Mouse (Mus musculus) embryonic fibroblast, embryonic 13.5 days (primary cell): ENCODE measurements around the gene Rab42. TPM values are rescaled to one million over a fixed set of nuclear protein-coding genes. Genes with fewer than 3 reads are reported as not detected.
A peak's percentile ranks its signal among the peaks of the same experiment; 100 is the strongest.
"Not testable (repeated sequence)": the region's sequence is repeated elsewhere in the genome, so short reads cannot be mapped to it uniquely, and the experiment has no call there.

Experiments
- H3K27ac ChIP-seq: 2 replicates; pipeline ENCODE4 v1.5.1; 2012; ENCODE audit warnings: low read length, control low read depth, inconsistent platforms; ENCODE audit not compliant: insufficient read depth
- H3K4me1 ChIP-seq: 2 replicates; pipeline ENCODE4 v1.6.1; 2011; ENCODE audit warnings: low read length; ENCODE audit not compliant: control insufficient read depth, insufficient read depth
- H3K4me3 ChIP-seq: 2 replicates; pipeline ENCODE4 v1.5.1; 2011; ENCODE audit warnings: mild to moderate bottlenecking, control low read depth, low read length; ENCODE audit not compliant: insufficient read depth
- CTCF ChIP-seq: IDR thresholded peaks from 2 replicates; pipeline ENCODE4 v1.5.1; 2011; ENCODE audit warnings: mild to moderate bottlenecking, control low read depth, low read length, moderate library complexity, borderline replicate concordance; ENCODE audit not compliant: insufficient read depth
- POLR2A ChIP-seq: IDR thresholded peaks from 2 replicates; pipeline ENCODE4 v1.6.1; 2011; ENCODE audit warnings: low read depth, mild to moderate bottlenecking, control low read depth, low read length, moderate library complexity
- polyA plus RNA-seq: library from polyadenylated mRNA; stranded (reverse); fragments of >200 nt; gene quantifications from 2 replicates; pipeline ENCODE4 v1.2.4, GENCODE M21; 2011; ENCODE audit warnings: low read depth; ENCODE audit not compliant: missing spikeins, insufficient read length

Gene Rab42
- polyA plus RNA-seq, 1 experiment: not detected

DNA sequence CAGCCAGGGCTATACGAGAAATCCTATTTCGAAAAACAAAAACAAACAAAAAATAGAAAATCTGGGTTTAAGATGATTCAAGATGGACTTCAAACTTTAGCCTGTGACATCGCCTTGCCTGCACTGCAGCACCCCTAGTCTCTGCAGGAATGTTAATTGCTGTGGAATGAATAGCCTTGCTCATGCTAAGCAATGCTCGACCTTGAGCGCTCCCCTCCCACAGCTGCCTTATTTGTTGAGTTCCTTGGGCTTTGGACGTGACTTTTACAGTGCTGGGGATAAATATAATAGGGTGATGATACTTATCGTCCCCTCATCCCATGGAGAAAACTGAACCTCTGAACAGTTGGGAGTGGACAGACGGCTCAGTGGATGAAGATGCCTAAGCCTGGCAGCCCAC, 12.5 kb upstream of the Rab42 start:
- TF ChIP-seq POLR2A: no peak
- no peak for TF ChIP-seq CTCF
- H3K27ac ChIP-seq: no peak overlapping the region
- no peaks in the 10 kb centered on the region for H3K4me1 ChIP-seq
- no peak overlapping the region for H3K4me3 ChIP-seq

DNA sequence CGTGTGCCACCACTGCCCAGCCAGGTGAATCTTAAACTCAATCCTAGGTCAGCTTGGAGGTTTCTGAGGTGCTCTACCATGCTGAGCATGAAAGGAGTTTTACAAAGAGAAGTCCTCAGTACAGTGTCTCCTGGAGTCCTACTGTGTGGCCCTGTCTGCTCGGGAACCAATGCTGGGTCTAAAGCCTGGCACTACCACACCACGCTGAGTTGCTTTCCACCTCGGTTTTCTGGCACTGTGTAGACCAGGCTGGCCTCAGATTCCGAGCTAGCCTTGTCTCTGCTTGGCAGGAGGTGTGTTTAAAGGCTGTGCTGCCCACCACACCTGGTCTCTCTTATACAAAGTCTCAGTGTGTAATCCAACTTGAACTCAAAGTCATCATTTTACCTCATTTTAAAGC, 9.4 kb upstream of the Rab42 start:
- Histone ChIP-seq H3K4me3 (no peak overlapping the region), H3K4me1 (no peaks in the 10 kb centered on the region), H3K27ac (no peak overlapping the region)
- TF ChIP-seq POLR2A (peak; percentile 33; the same call in 1 of the 2 replicates), CTCF (no peak)

DNA sequence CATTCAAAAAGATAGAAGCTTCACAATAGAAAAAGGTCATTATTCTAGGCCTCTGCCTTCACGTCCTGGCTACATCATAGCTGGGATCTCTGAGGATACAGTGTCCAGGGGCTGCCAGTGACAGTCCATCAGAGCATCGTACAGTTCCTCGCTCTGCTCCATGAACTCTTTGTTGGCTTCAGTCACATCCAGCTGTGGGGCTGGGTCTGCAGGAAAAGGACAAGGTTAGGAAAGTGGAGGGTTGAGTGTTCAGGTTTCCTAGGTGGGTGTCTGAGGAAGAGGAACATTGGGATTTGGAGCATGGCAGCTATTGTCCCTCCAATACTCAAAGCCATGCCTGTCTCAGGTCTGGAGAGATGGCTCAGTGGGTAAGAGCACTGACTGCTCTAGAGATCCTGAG, 8.6 kb upstream of the Rab42 start:
- H3K4me3 ChIP-seq: no peak overlapping the region
- H3K27ac ChIP-seq: no peak overlapping the region
- TF ChIP-seq POLR2A (peak; percentile 70), CTCF (no peak)
- no peaks in the 10 kb centered on the region for H3K4me1 ChIP-seq

DNA sequence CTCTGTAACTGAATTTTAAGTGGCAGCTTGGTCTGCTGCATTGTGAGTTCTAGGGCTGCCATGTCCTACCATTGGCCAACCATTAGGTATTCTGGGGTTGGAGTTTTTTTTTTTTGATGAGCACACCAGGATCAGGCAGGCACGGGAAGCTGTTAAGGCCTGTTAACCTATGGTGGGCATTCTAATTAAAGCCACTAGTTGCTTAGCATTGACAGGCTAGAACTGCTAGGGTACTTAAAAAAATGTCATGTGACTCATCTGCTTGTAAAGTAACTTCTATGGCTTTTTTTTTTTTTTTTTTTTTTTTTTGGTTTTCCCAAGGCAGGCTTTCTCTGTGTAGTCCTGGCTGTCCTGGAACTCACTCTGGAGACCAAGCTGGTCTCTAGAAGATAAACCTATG, 8.0 kb upstream of the Rab42 start:
- Histone ChIP-seq H3K27ac (no peak overlapping the region), H3K4me3 (no peak overlapping the region), H3K4me1 (no peaks in the 10 kb centered on the region)
- no peak for TF ChIP-seq POLR2A
- no peak for TF ChIP-seq CTCF

DNA sequence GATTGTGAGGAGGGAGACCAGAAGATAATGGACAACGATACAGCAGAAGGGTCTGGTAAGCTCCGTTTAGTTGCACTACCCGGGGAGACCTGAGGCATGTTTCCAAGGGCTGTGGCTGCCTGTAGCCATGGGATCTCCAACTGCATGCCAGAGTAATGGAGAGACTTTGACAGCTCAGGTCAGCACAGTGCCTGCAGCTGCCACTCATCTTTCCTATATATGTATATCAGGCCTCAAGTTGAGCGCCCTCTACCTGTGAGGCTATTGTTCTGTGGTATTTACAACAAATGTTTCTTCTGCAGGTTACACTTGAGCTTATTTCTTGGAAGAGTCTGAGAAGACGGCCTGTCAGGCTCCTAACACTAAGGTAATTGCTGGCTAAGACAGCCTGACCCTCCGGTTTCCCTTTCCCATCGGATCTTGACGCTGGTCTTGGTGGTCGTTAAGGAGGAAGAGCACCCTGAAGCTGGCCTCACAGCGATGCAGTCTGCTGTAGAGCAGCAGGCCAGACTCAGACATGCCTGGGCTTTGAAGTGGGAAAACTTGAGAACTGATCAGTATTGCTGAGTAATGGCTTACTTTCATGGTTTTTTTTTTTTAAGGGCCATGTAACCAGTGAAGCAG, 6.8 kb upstream of the Rab42 start:
- TF ChIP-seq POLR2A: peak; percentile 30
- TF ChIP-seq CTCF: no peak
- peak overlapping the region; percentile 87 for H3K4me3 ChIP-seq
- peak overlapping the region; percentile 88 for H3K27ac ChIP-seq
- H3K4me1 ChIP-seq: no peaks in the 10 kb centered on the region

DNA sequence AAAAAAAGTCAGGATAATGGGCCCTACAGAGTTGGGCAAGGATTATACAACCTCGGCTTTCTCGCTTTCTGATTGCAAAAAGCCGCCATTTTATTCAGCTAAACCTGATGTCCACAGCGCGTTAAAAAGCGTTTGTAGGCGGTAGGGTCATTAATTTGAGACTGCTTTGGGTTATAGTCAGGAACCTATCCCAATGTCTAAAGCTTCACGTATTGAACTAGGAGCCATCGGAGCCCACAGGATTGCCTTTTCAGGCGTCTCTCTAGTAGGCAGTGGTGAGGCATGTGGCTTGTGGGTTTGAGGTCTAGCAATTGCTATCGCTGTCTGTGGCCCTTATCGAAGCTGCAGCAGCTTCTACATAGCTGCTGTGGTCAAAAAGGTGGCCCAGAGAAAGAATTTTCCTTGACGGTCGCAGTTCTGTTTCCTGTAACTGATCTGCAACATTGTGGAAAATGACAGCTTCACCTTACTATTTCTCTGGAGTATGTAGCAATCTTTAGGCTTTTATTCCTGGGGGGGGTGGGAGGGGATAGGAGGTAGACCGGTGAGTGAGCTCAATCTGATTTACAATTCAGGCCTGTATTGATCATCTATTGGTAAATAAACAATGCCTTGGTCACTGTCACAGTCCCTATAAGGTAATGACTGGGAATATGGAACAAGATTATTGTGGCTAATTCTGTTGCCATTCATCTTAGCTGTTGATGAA, 6.1 kb upstream of the Rab42 start:
- Histone ChIP-seq H3K27ac (peak overlapping the region; percentile 88), H3K4me1 (no peaks in the 10 kb centered on the region), H3K4me3 (peak overlapping the region; percentile 87)
- TF ChIP-seq CTCF (no peak), POLR2A (0 out of 2 replicates have a peak, but pooled peaks have one; percentile 31)

DNA sequence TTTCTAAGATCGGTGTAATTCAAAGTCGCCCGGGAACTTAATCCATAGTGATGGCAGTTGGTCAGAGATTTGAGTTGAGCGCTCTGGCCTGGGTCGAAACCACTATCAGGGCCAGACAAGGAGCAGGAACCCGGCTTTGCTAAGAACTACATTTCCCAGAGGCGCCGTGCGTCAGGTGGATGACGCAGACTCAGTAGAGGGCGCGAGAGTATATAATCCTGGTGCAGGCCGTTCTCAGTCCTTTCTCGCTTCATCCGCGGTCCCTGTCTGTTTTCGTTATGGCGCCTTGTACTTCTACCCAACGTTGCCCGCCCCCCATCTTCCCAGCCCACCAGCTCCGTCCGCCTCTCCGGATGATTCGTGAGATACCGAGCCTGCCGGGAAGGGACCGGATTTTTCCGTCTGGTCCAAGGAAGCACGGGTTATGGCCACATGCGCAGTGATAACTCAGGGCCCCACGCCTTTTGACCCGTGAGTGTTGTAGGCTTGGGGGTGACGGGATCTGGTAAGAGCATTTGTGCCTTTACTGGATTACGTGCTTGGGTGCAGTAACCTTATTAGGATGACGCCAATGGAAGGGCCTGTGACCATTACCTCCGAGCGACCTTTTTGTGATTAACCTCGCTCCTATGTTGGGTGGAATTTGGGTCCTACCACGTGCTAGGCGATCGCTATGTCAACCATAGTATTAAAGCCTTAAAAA, 5.4 kb upstream of the Rab42 start:
- peak; percentile 100 for TF ChIP-seq POLR2A
- TF ChIP-seq CTCF: no peak
- peak overlapping the region; percentile 88 for H3K27ac ChIP-seq
- peak overlapping the region; percentile 87 for H3K4me3 ChIP-seq
- no peaks in the 10 kb centered on the region for H3K4me1 ChIP-seq

DNA sequence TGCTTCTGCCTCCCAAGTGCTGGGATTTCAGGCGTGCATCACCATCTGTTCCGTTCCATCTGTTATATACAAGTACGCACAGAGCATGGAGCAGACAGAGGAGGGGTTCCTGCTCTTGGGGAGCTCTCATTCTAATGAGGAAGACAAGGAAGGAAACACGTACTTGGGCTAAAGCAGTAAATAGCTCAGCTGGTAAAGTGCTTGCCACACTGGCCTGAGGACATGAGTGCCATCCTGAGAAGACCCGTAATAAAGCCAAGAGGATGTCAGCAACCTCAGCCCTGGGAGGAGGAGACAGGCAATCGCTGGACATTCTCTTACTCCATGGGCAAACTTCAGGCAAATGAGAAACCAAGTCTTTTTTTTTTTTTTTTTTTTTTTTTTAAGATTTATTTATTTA, 2.8 kb upstream of the Rab42 start:
- no peaks in the 10 kb centered on the region for H3K4me1 ChIP-seq
- H3K4me3 ChIP-seq: no peak overlapping the region
- H3K27ac ChIP-seq: no peak overlapping the region
- TF ChIP-seq CTCF: no peak
- no peak for TF ChIP-seq POLR2A

DNA sequence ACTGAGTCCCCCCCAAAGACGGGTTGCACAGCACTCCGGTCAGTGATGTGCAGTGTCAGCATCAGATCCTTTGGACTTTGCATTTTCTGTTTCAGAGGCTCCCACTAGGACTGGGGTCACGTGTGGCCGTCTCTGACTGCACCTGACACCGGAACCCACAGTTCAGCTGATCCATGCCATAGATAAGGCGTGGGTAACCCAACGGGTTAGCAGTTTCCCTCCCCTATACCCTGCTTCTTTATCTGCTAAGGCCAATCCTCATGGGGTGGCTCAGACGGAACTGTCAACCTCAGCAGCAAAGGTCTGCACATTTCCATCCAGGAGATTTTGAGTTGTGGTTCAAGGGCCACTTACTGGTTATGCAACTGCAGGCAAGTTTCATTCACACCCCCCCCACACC, 2.1 kb upstream of the Rab42 start:
- Histone ChIP-seq H3K4me1 (no peaks in the 10 kb centered on the region), H3K4me3 (no peak overlapping the region), H3K27ac (no peak overlapping the region)
- TF ChIP-seq POLR2A (no peak), CTCF (no peak)

DNA sequence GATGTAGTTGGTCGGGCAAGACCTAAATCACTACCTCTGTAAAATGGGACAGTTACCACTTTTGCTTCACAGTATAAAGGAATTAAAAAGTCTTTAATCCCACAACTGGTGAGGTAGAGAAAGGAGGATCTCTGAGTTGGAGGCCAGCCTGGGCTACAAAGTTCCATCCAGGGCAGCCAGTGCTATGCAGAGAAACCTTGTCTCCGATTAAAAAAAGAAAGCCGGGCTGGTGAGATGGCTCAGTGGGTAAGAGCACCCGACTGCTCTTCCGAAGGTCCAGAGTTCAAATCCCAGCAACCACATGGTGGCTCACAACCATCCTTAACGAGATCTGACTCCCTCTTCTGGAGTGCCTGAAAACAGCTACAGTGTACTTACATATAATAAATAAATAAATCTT, 299 bp upstream of the Rab42 start:
- H3K4me1 ChIP-seq, H3K4me3 ChIP-seq, H3K27ac ChIP-seq: not testable (repeated sequence)
- 0 out of 2 replicates have a peak, but pooled peaks have one; percentile 7 for TF ChIP-seq POLR2A
